7 mouse cellular contexts compared by ENCODE assay signal in genomic region chr1:23321331-23321851, GRCm38 (mm10).
DNase-seq lines count a peak whose midpoint lies in the region; ATAC-seq and TF ChIP-seq lines count a peak whose summit lies in the region.

No protein-coding gene starts in this region.

- TF ChIP-seq EP300 in lung, postnatal 0 days (IDR thresholded peaks at IDR 0.05) = no peak; the same call in 1 of the 2 replicates

- peak; percentile 19 for DNase-seq in retina, postnatal 1 day
- no peak for DNase-seq in retina, embryonic 14.5 days (ENCODE audit: low spot score)
- DNase-seq in lung, postnatal 0 days (ENCODE audit: low spot score) = peak; percentile 77
- peak; percentile 61 for DNase-seq in thymus, postnatal 0 days (ENCODE audit: low spot score)
- DNase-seq in B cell, adult 2 months = no peak

- H3K4me2 ChIP-seq in forebrain, embryonic 12.5 days = peak overlapping the region; percentile 21; the same call in 1 of the 2 replicates
- H3K4me2 ChIP-seq in hindbrain, embryonic 12.5 days (replicated peaks) = peak overlapping the region; percentile 25; the same call in 1 of the 2 replicates
- H3K4me2 ChIP-seq in lung, postnatal 0 days (replicated peaks; ENCODE audit: low read depth, low read length) = peak overlapping the region; percentile 36

- no peaks in the 10 kb centered on the region for H3K27me3 ChIP-seq in forebrain, embryonic 12.5 days
- H3K27me3 ChIP-seq in hindbrain, embryonic 12.5 days = no peaks in the 10 kb centered on the region
- H3K27me3 ChIP-seq in lung, postnatal 0 days (replicated peaks; ENCODE audit: insufficient read depth, low read length) = no peaks in the 10 kb centered on the region

- no peak overlapping the region; the same call in 1 of the 2 replicates for H3K27ac ChIP-seq in forebrain, embryonic 12.5 days
- no peak overlapping the region for H3K27ac ChIP-seq in hindbrain, embryonic 12.5 days
- H3K27ac ChIP-seq in lung, postnatal 0 days (ENCODE audit: low read length) = peak overlapping the region; percentile 22

- TF ChIP-seq CTCF in lung, postnatal 0 days (IDR thresholded peaks at IDR 0.05) = no peak

- H3K4me1 ChIP-seq in forebrain, embryonic 12.5 days = peaks cover 10% of the 10 kb centered on the region
- 0 out of 2 replicates have a peak, but pooled peaks cover 4% of the 10 kb centered on the region for H3K4me1 ChIP-seq in hindbrain, embryonic 12.5 days
- H3K4me1 ChIP-seq in lung, postnatal 0 days (ENCODE audit: insufficient read depth, low read depth, low read length) = no peaks in the 10 kb centered on the region

- ATAC-seq in forebrain, embryonic 12.5 days (ENCODE audit: low FRiP score) = 0 out of 2 replicates have a peak, but pooled peaks have one; percentile 17
- peak; percentile 38; the same call in 1 of the 2 replicates for ATAC-seq in hindbrain, embryonic 12.5 days (ENCODE audit: low FRiP score)
- peak; percentile 86 for ATAC-seq in lung, postnatal 0 days

- no peak overlapping the region for H3K4me3 ChIP-seq in forebrain, embryonic 12.5 days (replicated peaks)
- no peak overlapping the region for H3K4me3 ChIP-seq in hindbrain, embryonic 12.5 days
- 0 out of 2 replicates have a peak overlapping the region, but pooled peaks have one; percentile 8 for H3K4me3 ChIP-seq in lung, postnatal 0 days (ENCODE audit: low read depth, low read length)

- H3K9ac ChIP-seq in forebrain, embryonic 12.5 days = peak overlapping the region; percentile 21; the same call in 1 of the 2 replicates
- no peak overlapping the region for H3K9ac ChIP-seq in hindbrain, embryonic 12.5 days
- H3K9ac ChIP-seq in lung, postnatal 0 days (replicated peaks; ENCODE audit: low read depth) = no peak overlapping the region; the same call in 1 of the 2 replicates

- 34% methylated on average over 10 of the region's 10 CpGs for WGBS in forebrain, embryonic 12.5 days
- 42% methylated on average over 10 of the region's 10 CpGs for WGBS in hindbrain, embryonic 12.5 days
- 4% methylated on average over 10 of the region's 10 CpGs for WGBS in lung, postnatal 0 days

- no peaks in the 10 kb centered on the region for H3K9me3 ChIP-seq in forebrain, embryonic 12.5 days
- H3K9me3 ChIP-seq in hindbrain, embryonic 12.5 days (replicated peaks) = no peaks in the 10 kb centered on the region
- no peaks in the 10 kb centered on the region for H3K9me3 ChIP-seq in lung, postnatal 0 days (ENCODE audit: low read length)

- H3K36me3 ChIP-seq in forebrain, embryonic 12.5 days (replicated peaks) = no peaks in the 10 kb centered on the region
- H3K36me3 ChIP-seq in hindbrain, embryonic 12.5 days = no peaks in the 10 kb centered on the region
- no peaks in the 10 kb centered on the region for H3K36me3 ChIP-seq in lung, postnatal 0 days (ENCODE audit: insufficient read depth, low read length)

Comparison
In these comparisons a context has a peak if more than half of its experiments do, and no peak if none do; other contexts are left out.
1. DNase-seq: peak in retina, postnatal 1 day (single experiment), lung, postnatal 0 days (single experiment) and thymus, postnatal 0 days (single experiment); none in retina, embryonic 14.5 days (single experiment) and B cell, adult 2 months (0 of 2).
2. ATAC-seq: peak in every context shown above with its lines; median percentile 86 in lung, postnatal 0 days; 38 in hindbrain, embryonic 12.5 days; 17 in forebrain, embryonic 12.5 days.
3. Peak in every context shown above with its lines, with median percentiles within 50 percentile points of each other: H3K4me2 ChIP-seq.